Mouse (Mus musculus): ENCODE results near the gene Coil.

Coil gene

DNA sequence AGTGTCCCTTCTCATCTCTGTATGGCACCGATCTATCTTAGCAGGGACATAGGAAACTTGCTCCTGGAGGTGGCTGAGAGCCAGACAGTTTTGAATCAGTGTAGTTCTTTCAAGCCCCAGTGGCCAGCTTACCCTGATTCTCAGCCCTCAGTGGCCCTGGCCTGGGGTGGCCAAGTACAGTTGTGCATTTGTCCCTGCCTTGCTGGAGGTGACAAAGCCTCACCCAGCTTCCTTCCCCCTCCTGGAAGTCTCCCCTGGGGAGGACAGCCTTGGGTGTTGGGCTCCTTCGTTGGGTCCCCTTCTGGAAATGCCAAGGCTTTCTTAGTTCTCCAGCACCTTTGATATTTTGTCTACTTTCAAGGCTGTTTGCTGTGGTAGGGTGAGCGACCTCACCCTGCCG, 33.7 kb downstream of the Coil start:
- no peak for DNase-seq (ENCODE audit: low read depth, low spot score)

GRCm38 (mm10) chr11:89005473-89005872, 35.4 kb downstream of the Coil start:
- DNase-seq (ENCODE audit: low read depth, low spot score) = peak; percentile 75

DNA sequence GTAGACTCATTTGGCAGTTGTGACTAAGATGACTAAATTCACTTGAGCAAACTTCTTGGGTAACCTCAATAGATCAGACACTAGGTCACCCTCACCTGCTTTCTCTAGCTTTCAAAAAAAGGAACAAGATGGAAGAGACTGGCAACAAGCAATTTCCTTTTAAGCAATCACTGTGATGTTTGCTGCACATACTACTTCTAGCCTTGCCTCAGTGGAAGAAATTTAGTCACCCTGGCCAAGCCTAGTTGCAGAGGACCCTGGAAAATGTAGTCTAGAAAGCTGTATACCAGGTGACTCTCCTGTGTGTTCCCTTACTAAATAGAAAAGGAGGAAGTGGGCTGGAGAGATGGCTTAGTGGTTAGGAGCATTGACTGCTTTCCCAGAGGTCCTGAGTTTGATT, 36.4 kb downstream of the Coil start:
- no peak for DNase-seq (ENCODE audit: low read depth, low spot score)

GRCm38 (mm10) chr11:89007582-89007981, 37.5 kb downstream of the Coil start:
- no peak for DNase-seq (ENCODE audit: low read depth, low spot score)

GRCm38 (mm10) chr11:89009066-89009465, 39.0 kb downstream of the Coil start:
- no peak for DNase-seq (ENCODE audit: low read depth, low spot score)

- DNase-seq (ENCODE audit: low read depth, low spot score) = peak; percentile 54
Observed at GRCm38 (mm10) chr11:89009496-89009895, 39.4 kb downstream of the Coil start.

- DNase-seq (ENCODE audit: low read depth, low spot score) = no peak
Observed at GRCm38 (mm10) chr11:89012241-89012640, 42.2 kb downstream of the Coil start.

DNA sequence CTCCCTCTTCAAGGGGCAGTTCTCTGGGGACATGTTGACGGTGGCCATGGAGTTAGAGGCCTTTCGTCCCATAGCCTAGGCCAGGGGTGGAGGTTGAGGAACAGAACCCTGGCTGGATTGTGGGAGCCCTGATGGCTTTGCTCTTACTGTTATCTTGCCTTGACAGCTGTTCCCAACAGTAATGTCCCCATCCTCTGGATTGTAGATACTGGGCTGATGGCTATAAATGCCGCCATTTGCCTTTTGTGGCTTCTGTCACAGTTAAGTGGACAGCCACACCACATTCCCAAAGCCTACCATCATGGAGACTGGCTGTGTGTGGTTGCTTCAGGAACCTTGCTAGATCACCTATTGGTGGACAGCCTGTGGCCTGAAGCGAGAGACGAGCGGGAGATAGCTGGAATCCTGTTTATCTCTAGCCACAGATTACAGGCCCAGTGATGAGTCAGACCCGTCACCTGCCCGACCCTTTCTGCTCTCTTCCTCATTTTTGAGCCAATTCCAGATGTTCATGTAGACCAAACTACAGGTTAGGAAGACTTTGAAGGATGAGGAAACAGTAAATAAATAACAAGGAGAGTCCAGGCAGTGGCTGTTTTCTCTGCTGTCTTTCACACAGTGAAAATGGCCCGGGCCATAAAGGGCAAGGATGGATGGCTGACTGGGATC, 47.6 kb downstream of the Coil start:
- DNase-seq (ENCODE audit: low read depth, low spot score) = no peak

- peak; percentile 92 for DNase-seq (ENCODE audit: low read depth, low spot score)
Observed at GRCm38 (mm10) chr11:89020681-89021305, 50.7 kb downstream of the Coil start.

- no peak for DNase-seq (ENCODE audit: low read depth, low spot score)
Observed at GRCm38 (mm10) chr11:89021687-89022086, 51.6 kb downstream of the Coil start.

- DNase-seq (ENCODE audit: low read depth, low spot score) = peak; percentile 49
Observed at GRCm38 (mm10) chr11:89022120-89022731, 52.2 kb downstream of the Coil start.

DNA sequence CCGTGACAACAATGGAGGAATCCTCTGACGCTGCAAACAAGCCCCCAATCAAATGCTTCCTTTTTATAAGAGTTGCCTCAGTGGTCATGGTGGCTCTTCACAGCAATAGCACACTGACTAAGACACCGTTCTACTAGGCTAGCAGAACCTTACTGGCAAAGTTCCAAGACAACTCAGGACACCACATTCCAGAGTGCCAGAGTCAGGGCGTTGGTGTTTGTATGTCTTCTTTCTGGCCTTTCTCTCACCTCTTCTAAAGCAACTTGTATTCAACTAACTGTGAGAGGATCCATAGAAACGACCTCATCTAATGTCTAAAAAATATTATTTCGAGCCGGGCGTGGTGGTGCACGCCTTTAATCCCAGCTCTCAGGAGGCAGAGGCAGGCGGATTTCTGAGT, 53.4 kb downstream of the Coil start:
- DNase-seq (ENCODE audit: low read depth, low spot score) = peak; percentile 80

- DNase-seq (ENCODE audit: low read depth, low spot score) = no peak
Observed at GRCm38 (mm10) chr11:89024181-89024881, 54.3 kb downstream of the Coil start.

- DNase-seq (ENCODE audit: low read depth, low spot score) = no peak
Observed at GRCm38 (mm10) chr11:89025603-89026002, 55.6 kb downstream of the Coil start.

DNA sequence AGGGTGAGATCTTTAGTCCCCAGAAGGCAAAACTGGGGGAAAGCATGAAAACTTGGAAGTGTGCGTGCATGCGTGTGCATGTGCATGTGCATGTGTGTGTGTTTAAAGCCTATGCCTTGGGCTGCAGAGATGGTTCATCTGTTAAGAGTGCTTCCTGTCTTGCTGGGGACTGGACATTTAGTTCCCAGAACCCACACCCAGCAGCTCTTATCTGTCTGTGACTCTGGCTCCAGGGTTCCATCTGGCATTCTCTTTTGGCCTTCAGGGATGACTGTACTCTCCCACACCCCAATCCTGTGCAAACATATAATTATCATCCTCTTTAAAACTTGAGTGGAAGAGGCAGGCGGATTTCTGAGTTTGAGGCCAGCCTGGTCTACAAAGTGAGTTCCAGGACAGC, 56.1 kb downstream of the Coil start:
- no peak for DNase-seq (ENCODE audit: low read depth, low spot score)

- DNase-seq (ENCODE audit: low read depth, low spot score) = peak; percentile 55
Observed at GRCm38 (mm10) chr11:89027955-89028361, 57.9 kb downstream of the Coil start.

- no peak for DNase-seq (ENCODE audit: low read depth, low spot score)
Observed at GRCm38 (mm10) chr11:89028871-89029405, 58.9 kb downstream of the Coil start.

- peak; percentile 82 for DNase-seq (ENCODE audit: low read depth, low spot score)
Observed at GRCm38 (mm10) chr11:89030552-89030951, 60.5 kb downstream of the Coil start.

DNA sequence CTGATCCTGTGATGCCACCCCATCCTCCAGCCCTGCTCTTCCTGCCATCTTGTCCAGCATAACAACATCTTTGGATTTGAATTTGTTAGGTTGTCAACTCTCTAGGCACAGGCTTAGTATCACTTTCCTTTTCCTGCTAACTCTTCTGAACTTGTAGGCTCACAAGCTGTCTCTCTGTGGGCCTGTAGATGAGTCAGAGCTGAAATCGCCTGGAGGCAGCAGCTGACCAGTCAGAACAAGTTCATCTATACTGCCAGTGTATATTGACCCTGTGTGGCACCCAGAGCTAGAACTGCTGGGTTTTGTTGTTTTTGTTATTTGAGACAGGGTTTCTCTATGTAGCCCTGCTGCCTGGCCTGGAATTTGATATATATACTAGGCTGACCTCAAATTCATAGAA, 61.1 kb downstream of the Coil start:
- no peak for DNase-seq (ENCODE audit: low read depth, low spot score)

DNA sequence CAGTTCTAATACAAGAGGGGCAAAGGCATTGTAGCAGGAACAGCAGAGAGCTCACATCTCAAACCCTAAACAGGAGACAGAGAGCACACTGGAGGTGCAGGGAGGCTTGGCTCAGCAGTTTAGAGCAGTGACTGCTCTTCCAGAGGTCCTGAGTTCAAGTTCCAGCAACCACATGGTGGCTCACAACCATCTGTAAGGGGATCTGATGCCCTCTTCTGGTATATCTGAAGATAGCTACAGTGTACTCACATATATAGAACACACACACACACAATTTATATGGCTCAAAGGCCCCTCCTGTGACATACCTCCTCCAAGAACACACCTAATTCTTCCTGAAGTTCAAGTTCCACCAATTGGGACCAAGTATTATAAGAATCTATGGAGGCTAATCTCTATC, 64.5 kb downstream of the Coil start:
- no peak for DNase-seq (ENCODE audit: low read depth, low spot score)

DNA sequence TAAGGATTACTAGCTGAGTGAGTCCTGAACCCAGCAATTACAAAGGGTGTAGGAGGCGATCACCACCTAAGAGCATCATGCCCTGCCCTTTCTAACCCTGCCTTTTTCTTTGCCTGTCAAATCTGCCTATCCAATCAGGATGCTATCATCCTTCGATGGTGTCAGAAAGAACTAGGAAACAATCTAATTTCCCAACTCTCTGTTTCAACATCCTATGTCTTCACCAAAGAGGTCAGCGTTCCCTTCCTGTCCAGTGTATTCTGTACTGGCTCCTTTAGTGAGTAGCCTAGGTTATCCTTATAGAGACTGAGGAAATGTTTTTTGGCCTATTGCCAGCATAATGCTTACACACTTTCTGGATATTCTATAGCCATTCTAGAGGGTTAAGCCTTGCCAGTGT, 65.5 kb downstream of the Coil start:
- peak; percentile 19 for DNase-seq (ENCODE audit: low read depth, low spot score)

GRCm38 (mm10) chr11:89038496-89038895, 68.4 kb downstream of the Coil start:
- DNase-seq (ENCODE audit: low read depth, low spot score) = no peak

All from R1 (cell line).